Mouse (Mus musculus) induced T-regulatory cell, adult 2 months (primary cell): Measurements from ENCODE around the gene Plac9a.
"Not testable (repeated sequence)": the region's sequence is repeated elsewhere in the genome, so short reads cannot be mapped to it uniquely, and the experiment has no call there.

Experiments used
- DNase-seq: peaks from one replicate; pipeline ENCODE4 v3.0.0-alpha.2; 2012; ENCODE audit warnings: low read depth

Plac9a gene

DNA sequence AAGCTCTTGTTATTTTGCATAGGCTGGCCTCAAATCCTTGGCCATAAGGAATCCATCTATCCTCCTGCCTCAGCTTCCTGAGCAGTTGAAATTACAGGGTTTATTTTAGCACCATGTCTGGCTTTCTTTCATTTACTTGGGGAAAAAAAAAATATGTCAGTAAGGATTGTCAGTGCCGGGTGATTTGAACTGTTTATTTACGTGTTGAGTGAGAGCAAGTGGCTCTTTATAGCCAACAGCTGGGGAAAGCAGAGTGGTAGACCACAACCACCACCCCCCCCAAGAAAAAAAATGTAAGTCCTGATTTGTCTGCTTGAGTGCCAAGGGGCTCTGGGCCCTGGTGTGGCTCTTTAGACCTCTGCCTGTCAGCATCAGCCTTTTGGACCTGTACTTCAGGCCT, 39.2 kb downstream of the Plac9a start:
- no peak for DNase-seq

DNA sequence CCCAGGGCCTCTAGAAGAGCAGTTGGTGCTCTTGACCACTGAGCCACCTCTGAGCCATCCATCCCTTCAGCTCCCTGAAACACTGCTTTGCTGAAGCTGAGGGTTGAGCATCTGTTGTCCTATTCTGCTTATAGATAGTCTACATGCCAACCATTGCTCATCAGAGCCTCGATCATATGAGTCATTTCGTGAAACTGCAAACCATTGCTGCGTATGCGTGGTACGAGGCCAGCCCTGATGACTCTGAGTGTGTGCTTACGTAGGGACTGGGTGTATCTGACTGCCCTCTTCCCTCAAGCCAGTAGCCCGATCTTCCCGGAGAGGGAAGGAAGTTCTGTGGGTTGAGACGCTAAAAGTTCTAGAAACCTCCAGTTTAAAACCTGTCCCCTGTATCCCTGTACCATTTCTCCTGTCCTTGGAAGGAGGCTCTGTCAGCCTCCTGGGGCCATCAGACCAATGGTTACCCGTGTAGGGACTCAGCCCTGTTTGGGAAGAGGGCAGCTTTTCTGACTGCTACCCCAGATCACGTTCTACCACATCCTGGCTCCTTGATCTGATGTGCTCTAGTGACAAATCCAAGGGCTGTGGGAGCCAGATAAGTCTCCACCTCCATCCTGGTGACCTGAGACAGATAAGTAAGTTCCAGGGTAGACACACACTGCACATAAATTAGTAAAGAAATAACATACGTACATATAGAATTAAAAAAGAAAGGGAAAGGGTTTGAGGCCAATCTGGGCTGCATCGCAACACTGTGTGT, 40.9 kb downstream of the Plac9a start:
- peak; percentile 91 for DNase-seq

DNA sequence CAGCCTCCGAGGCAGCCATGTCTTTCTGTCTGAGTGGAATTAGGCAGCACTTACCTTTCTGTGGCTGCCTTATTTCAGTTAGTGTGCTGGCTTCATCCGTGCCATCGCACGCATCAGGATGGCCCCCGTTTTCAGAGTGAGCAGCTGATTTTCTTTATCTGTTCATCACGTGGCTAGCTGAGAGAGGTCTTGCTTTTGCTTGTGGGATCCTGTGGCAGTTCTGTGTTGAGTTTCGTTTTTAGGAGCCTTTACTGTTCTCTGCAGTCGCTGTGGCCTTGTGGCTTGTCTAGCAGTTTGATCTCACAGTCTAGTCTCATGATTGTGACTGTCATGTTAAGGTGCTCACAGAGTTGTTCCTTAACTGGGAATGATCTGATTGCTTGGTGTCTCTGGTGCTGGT, 45.0 kb downstream of the Plac9a start:
- DNase-seq = peak; percentile 89

DNA sequence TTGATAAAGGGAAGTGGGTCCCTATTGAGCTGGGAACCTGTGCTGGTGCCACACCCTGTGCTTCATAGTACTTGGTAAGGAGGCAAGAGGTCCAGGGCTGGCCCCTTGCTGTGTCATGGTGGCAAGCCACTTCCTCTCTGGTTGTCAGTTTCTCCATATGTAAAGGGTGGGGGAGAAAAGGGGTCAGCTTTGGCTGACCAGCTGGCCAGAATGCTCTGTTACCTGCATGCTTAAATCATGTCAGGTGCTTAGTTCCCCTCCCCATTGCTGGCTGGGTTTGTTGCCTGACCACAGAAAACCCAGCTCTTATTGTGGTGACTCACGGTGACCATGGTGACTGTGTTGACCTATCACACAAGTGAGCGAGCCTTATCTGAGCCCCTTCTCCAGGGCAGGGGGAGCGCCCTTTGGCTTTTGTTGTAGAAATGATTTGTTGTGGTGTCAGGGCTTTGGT, 45.7 kb downstream of the Plac9a start:
- peak; percentile 82 for DNase-seq

DNA sequence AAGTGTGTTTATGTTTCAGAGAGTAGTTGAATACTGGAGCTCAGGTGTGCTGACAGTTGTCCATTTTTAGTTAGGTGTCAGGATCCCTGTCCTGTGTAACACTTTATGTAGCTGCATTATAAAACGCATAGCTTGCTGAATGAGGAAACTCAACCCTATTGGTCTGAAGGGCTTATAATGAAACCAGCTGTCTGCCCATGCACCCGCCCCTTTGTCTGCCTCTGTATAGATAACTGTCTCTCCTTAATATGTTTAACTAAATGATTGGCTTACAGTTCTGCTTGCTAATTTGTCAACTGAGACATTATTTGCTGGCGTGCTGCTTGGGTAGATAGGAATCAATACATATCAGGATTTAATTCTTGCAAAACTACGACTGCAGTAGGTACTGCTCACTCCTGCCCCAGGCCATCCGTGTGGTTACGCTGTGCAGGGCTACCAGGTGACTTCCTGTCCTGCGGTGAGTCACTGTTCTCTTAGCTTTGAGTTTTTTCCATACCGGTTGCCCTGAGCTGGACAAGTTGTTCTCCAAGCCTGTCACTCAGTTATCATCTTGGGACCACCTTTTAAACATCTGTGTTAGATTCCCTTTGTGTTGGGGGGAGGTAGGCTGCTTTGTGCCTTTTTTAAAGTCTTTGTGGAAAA, 47.5 kb downstream of the Plac9a start:
- peak; percentile 87 for DNase-seq

DNA sequence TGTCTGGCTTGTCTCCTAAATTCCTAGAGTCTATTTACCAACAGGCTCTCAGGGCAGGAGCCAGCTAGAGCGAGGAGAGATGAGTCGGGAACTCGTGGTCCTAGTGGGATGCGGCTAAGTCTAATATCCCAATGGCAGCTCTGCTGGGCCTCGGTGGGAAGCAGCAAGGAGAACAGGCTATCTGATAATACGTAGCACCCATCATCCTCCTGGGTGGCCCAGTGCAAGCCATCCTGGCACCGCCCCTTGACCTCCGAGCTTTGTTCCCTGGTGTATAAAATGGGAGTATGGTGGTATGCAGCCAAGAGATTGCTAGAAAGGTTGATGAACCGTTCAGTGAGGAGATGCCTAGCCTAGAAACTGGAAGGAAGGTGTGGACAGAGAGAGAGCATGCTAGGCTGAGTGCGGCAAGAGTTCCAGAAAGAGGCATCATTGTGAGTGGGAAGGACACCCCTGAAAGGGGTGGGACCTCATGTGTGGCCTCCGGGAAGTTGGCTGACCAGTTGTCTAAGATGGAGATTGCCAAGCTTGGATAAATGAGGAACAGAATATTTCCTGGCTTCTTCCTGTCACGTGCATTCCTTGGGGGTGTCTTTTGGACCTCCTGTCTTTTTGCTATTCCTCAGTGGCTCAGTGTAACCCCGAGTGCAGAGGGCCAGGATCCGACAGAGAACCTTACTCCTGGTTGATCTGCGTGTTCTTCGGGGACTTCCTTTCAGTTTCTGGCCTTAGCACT, 49.0 kb downstream of the Plac9a start:
- DNase-seq = no peak

DNA sequence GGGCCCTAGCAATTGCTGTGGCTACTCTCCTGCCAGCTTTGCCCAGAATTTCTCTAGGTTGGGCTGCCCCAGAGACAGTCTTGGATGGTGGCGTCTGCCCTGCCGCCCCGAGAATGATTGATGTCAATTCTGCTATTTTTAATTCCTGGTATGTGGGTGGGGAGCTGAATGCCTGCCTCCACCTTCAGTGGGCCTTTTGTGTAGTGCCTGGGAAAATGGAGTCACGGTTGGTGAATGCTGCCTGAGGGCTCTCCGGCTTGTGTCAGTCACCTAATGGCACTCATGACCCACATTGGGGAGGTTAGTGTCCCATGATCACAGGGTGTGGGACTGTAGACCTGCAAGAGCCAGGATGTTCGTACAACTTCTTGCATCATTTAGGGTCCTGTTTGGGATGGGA, 49.6 kb downstream of the Plac9a start:
- no peak for DNase-seq

DNA sequence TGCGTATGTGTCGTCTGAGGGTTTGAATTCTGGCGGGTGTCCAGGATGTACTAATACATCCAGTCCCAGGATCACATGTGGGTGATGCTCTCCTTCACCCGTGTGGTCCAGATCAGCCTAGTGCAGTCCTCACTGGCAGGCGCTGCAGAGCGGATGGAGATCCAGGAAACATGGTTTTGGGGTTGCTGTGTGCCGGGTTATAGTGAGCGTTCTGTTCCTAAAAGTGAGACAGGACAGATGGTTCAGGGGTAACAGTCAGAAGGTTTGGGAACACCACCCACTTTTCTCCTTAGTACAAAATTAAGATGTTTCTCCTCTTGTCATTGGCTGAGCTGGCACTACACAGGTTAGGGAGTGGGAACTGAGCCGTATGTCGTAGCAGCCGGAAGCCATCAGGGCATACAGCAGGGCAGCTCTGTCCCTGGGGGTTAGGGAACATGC, 50.8 kb downstream of the Plac9a start:
- DNase-seq = no peak

DNA sequence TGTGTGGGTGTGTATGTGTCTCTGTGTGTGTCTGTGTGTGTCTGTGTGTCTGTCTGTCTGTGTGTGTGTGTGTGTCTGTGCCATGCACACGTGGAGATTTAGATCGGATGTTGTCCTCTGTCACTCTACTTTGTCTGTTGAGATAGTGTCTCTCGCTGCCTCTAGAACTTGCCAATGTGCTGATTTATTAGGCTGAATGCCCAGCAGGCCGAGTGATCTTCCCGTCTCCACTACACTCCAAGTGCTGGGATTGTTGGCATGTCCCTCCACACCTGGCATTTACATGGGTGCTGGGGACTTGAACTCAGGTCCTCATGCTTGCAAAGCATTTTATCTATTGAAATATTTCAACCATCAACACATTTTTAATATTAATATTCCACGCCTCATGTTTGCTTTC, 51.7 kb downstream of the Plac9a start:
- no peak for DNase-seq

DNA sequence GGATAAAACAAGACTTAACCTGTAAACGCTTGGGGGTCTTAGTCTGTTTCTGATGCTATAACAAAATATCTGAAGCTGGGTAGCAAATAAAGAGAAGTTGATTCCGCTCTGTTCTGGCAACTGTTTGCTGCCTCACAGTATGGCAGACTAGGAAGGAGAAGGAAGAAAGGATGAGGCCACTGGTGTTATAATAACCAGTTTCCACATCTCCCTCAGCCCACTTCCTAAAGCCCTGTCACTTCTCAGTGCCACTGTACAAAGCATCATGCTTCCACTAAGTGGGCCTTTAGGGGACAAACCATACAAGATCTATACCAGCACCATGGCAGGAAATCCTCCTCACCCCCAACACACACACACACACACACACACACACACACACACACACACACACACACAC, 52.5 kb downstream of the Plac9a start:
- no peak for DNase-seq

DNA sequence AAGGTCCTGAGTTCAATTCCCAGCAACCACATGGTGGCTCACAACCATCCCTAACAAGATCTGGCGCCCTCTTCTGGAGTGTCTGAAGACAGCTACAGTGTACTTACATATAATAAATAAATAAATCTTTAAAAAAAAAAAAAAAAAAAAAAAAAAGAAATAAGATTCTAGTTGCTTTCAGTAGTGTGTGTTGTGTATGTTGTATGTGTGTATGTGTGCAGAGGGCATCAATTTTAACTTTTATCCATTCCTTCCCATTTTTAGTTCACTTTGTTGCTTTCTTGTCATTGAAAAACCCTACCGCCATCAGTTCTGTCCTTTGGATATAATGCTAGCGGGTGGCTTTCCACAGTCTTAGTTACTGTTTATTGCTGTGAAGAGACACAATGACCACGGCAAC, 54.2 kb downstream of the Plac9a start:
- DNase-seq = not testable (repeated sequence)

DNA sequence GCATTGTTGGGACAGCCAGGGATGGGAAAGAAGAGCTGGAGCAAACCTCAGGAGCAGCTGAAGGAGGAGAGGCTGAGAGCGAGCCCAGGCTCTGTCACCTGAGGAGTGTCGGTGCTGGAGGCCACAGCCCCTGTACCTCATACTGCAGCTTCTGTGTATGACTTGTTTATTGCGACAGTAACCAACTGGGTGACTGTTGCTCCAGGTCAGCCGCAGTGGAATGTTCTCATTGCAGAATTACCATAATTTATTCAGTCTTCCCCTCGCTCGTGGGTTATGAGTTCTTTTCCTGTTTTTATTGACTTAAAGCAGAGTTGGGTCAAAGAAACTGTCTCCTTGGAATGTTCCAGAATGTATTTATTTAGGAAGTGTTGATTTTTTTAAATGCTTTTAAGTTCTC, 54.7 kb downstream of the Plac9a start:
- no peak for DNase-seq

DNA sequence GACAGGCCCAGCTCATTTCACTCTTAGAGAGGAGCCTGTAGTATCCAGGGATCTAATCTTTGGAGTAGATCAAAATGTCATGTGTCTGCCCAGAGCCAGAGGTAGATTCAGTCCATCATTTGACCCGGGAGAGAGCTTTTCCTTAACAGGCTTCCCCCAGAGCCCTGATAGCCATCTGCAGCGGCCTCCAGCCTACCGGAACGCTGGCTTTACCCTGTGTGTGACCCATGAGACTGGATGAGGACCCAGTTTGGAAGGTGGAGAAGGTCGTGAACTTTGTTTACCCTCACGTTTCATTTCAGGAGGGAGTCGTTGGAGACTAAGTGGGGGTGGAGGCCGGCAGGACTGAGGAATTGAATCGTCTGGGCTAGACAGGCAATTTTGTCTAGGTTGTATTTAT, 55.2 kb downstream of the Plac9a start:
- DNase-seq = no peak

DNA sequence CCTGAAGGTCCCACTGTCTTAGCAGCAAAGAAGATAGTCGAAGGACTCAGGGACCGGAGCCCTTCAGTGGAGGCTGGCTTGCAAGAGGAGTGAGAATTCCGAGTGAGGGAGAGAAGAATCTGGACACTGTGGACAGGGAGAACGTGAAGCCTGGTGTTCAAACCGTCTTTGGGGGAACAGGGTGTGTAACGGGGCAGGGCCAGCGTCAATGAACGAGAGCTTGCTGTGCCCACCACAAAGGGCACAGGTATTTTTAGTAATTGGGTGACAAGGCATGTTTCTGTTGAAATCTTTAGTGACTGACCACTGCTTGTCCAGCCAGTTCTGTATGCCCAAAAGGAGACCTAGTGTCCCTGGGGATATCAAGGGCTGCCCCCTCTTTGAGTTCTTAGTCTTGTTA, 56.4 kb downstream of the Plac9a start:
- DNase-seq = no peak

DNA sequence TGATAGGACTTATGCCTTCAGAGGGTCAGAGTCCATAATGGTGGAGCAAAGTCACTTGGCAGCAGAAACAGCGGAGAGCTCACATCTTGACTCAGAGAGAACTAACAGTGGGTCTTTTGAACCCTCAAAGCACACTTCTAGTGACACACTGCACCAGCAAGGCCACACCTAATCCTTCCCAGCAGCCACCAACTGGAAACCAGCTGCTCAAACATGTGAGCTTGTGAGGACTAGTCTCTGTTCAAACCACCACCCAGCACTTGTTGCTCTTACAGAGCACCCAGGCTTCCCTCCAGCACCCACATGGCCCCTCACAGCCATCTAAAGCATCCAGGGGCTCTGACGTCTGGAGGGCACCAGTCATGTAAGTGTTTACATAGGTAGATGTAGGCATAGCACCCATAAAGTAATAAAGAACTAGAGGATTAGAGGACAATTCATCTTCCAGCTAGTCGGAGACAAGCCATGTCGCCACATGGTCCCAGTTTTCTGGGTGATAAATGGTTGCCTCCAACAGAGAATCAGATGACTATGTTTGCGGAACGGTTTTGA, 57.0 kb downstream of the Plac9a start:
- DNase-seq = no peak

DNA sequence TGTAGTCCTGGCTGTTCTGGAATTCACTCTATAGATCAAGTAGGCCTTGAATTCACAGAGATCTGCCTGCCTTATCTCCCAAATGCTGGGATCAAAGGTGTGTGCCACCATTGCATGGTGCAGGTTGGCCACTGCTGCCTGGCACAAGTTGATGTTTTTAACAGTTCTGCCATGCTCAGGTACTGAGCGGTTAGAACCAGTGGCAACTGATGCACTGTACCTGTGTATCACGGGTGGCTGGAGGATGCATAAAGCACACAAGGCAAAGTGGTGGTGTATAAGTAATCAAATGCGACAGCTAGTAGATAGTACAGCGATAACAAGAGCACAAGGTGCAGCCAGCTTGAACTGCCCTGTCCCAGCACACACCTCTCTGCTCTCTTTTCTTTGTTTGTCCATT, 58.5 kb downstream of the Plac9a start:
- DNase-seq = no peak

DNA sequence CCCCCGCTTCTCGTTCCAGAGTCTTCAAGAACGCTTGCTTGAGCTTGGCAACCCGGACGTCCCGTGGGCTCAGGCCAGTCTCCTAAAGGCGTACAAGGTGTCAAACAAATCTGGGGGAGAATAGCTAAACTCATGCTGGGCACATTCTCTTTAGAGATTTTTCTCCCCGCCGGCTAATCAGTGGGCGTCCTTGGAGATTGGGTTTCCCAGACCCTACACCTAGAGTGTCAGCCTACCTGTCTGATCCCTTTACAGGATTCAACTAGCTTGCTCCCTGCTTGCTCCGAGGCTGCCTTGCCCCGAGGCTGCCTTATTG, 60.3 kb downstream of the Plac9a start:
- DNase-seq = no peak

DNA sequence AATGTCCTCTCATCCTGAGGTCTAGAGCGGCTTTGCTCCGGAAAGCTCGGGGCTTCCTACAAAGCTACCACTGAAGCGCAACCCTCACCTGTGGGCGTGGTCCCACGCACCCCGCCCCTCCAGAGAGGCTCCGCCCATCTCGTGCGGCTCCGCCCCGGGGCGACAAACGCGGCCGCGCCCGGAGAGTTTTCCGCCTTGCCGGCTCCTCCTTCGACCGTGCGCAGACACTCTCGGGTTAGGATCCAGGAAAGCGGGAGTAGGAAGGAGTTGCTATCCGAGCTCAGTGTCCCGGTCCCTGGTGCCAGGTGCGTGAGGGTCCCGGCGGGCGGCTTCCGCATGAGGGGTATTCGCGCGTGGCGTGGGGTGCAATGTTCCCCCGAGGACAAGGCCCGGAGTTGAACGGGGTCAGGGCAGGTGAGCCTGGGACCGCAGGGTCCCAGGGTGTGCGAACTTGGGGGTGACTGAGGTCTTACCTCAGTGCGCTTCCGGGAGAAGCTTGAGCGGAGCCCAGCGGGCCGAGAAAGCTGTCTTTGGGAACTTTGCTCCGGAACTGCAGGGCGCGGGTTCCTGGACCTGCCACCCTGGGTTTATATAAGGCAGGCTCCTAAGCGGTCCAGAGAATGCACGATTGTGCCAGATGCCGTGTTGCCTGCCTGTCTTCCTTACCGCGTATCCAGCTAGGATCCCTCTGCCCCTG, 60.8 kb downstream of the Plac9a start, which contains the start of gene Anxa11:
TSS of gene Anxa11 (plus strand) at position 166 of the 697 bp plus-strand sequence.
- peak; percentile 95 for DNase-seq

DNA sequence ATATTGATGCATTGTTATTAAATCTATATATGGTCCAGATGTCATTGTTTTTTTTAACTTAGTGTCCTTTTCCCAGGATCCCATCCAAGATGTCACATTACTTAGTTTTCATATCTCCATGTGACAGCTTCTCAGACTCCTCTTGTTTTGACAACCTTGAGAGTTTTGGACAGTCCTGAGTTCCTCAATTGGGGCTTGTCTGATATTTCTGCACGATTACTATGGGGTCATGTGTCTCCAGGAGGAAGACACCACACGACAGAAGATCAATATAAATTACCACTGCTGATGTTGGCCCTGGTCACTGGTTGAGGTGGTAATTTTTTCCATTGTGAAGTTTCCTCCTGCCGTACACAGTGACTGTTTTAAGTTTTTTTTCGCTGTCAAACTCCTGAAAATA, 61.3 kb downstream of the Plac9a start:
- DNase-seq = no peak

DNA sequence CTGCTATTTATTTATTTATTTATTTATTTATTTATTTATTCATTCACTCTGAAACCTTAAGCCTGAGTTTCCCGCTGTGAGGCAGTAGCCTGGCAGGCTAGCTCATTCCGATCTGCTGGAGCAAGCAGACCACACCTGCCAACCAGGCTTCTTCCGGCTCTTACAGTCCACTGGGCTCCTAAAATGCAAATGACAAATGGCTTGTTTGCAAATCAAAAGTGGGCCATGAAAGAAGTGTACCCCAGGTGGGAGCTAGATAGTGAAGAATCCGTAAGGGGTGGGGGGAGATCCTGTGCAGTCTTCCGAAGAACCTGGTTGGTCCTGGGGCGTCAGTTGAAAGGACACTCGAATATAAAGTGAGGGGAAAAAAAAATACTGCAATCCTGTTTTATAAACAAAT, 61.9 kb downstream of the Plac9a start:
- no peak for DNase-seq

DNA sequence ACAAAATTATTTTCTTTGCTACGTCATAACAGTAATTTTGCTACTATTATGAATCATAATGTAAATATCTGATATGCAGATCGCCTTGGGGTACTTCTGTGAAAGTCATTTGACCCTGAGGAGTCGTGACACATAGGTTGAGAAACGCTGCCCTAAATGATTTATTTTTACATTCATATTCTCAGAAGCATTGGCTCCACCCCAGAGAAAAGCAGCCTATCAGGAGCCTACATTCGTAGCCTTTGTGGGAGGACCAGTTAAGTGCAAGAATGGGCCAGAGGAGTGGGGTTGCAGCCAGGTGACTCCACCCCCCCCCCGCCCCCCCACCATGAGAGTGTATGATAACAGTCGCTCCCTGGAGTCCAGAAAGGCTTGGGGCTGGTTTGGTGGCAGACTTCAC, 63.1 kb downstream of the Plac9a start:
- peak; percentile 67 for DNase-seq

DNA sequence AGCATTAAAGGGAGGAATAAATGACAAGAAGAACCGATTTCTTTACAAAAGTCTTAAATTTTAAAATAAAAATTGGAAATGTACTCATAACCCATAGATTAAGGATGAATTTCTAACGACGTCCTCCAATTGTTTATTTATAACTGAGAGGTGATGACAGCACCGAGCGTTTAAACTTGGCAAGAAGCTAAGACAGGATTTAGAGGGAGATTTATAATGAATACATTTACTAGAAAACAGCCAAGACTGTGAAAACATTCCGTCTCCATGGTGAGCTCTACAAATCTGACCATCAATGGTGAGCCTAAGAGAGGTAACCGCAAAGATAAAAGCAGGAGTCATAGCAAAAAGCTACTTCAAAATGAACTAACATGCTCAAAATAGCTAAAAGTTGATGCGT, 64.5 kb downstream of the Plac9a start:
- DNase-seq = no peak
